ENCODE assay signal across 8 mouse cellular contexts in genomic region chr16:97962151-97962948, GRCm38 (mm10). TPM values are rescaled to one million over a fixed set of nuclear protein-coding genes. Genes with fewer than 3 reads are reported as not detected.
DNase-seq lines count a peak whose midpoint lies in the region; ATAC-seq and TF ChIP-seq lines count a peak whose summit lies in the region.

Gene C2cd2 (minus strand): TSS chr16:97962598.
Gene Zbtb21 (minus strand): TSS chr16:97962622.

- ATAC-seq in forebrain, embryonic 16.5 days: peak; percentile 99
- ATAC-seq in lung, embryonic 14.5 days (ENCODE audit: insufficient read depth): peak; percentile 99

- peak within 1 kb of the TSS; percentile 79 to 82 for H3K4me3 ChIP-seq in ES-E14 (ENCODE audit: insufficient read depth in 1 of 2, low read depth in 1 of 2, low read length in 2 of 2, poor library complexity in 1 of 2, severe bottlenecking in 1 of 2)
- H3K4me3 ChIP-seq in forebrain, embryonic 16.5 days (replicated peaks; ENCODE audit: low read length): peak within 1 kb of the TSS; percentile 93
- H3K4me3 ChIP-seq in layer of hippocampus, adult 2 months: peak within 1 kb of the TSS; percentile 99
- H3K4me3 ChIP-seq in lung, embryonic 14.5 days (ENCODE audit: low read depth, low read length): peak within 1 kb of the TSS; percentile 73
- H3K4me3 ChIP-seq in olfactory bulb, adult 2 months (ENCODE audit: insufficient read depth, low read depth, low read length): peak within 1 kb of the TSS; percentile 86
- H3K4me3 ChIP-seq in thymus, adult 2 months (ENCODE audit: control insufficient read depth, insufficient read depth, low read length): peak within 1 kb of the TSS; percentile 80

- in situ Hi-C loops in ES-E14 (cut with MboI; ENCODE audit: low sequenced_read_pairs in 2 of 2, unreplicated experiment in 2 of 2): no loop called here

- peak within 1 kb of the TSS; percentile 86 for H3K9ac ChIP-seq in ES-E14 (ENCODE audit: insufficient read depth, low read depth, low read length, poor library complexity, severe bottlenecking)
- H3K9ac ChIP-seq in forebrain, embryonic 16.5 days (replicated peaks; ENCODE audit: low read depth, low read length): peak within 1 kb of the TSS; percentile 95
- H3K9ac ChIP-seq in lung, embryonic 14.5 days: peak within 1 kb of the TSS; percentile 85

- TF ChIP-seq POLR2A in olfactory bulb, adult 2 months (IDR thresholded peaks at IDR 0.05; ENCODE audit: insufficient read depth, low read depth, low read length): peak; percentile 94
- peak; percentile 83 for TF ChIP-seq POLR2A in thymus, adult 2 months (IDR thresholded peaks at IDR 0.05; ENCODE audit: control insufficient read depth, extremely low read depth, insufficient read depth, low read length, poor library complexity)

- H3K9me3 ChIP-seq in ES-E14 (ENCODE audit: control insufficient read depth, insufficient read depth, low read depth, low read length): no peaks in the 10 kb centered on the region
- H3K9me3 ChIP-seq in forebrain, embryonic 16.5 days (ENCODE audit: control insufficient read depth, low read length): no peaks in the 10 kb centered on the region
- H3K9me3 ChIP-seq in lung, embryonic 14.5 days (ENCODE audit: low read depth, low read length): no peaks in the 10 kb centered on the region

- peaks cover 0 to 2% of the 10 kb centered on the region in 2 experiments; a peak in 1 of 4 replicates for H3K4me1 ChIP-seq in ES-E14 (ENCODE audit: control insufficient read depth in 2 of 2, insufficient read depth in 2 of 2, low read length in 2 of 2, poor library complexity in 1 of 2)
- peaks cover 16% of the 10 kb centered on the region for H3K4me1 ChIP-seq in forebrain, embryonic 16.5 days (replicated peaks; ENCODE audit: control insufficient read depth, insufficient read depth, low read length)
- H3K4me1 ChIP-seq in lung, embryonic 14.5 days (ENCODE audit: insufficient read depth): peaks cover 5% of the 10 kb centered on the region; the same call in 1 of the 2 replicates
- no peaks in the 10 kb centered on the region for H3K4me1 ChIP-seq in olfactory bulb, adult 2 months (ENCODE audit: control insufficient read depth, insufficient read depth, low read length)
- H3K4me1 ChIP-seq in thymus, adult 2 months (replicated peaks; ENCODE audit: control insufficient read depth, insufficient read depth, low read length): peaks cover 2% of the 10 kb centered on the region

- TF ChIP-seq CTCF in layer of hippocampus, adult 2 months (conservative IDR thresholded peaks at IDR 0.05): no peak; the same call in 1 of the 2 replicates
- TF ChIP-seq CTCF in lung, embryonic 14.5 days (IDR thresholded peaks at IDR 0.05; ENCODE audit: low read depth): no peak
- TF ChIP-seq CTCF in olfactory bulb, adult 2 months (IDR thresholded peaks at IDR 0.05; ENCODE audit: insufficient read depth, low read depth, low read length): no peak
- TF ChIP-seq CTCF in thymus, adult 2 months (IDR thresholded peaks at IDR 0.05; ENCODE audit: borderline replicate concordance, control insufficient read depth, extremely low read depth, insufficient read depth, low read length, poor library complexity): peak; percentile 66; the same call in 1 of the 2 replicates

- DNase-seq in ES-E14 (ENCODE audit: low read depth, low spot score): peak; percentile 90
- peak; percentile 99 for DNase-seq in cerebellum, adult 11-12 months
- peak; percentile 97 for DNase-seq in heart, postnatal 36 days
- peak; percentile 97 to 98 for DNase-seq in layer of hippocampus, adult 2 months (ENCODE audit: low spot score in 2 of 2)
- DNase-seq in lung, embryonic 14.5 days: peak; percentile 98
- peak; percentile 92 for DNase-seq in thymus, adult 2 months

- H3K36me3 ChIP-seq in ES-E14 (ENCODE audit: control insufficient read depth, insufficient read depth, low read length, poor library complexity, severe bottlenecking): no peaks in the 10 kb centered on the region
- no peaks in the 10 kb centered on the region for H3K36me3 ChIP-seq in forebrain, embryonic 16.5 days (ENCODE audit: control insufficient read depth, insufficient read depth)
- H3K36me3 ChIP-seq in lung, embryonic 14.5 days (ENCODE audit: insufficient read depth): no peaks in the 10 kb centered on the region
- no peaks in the 10 kb centered on the region for H3K36me3 ChIP-seq in thymus, adult 2 months (ENCODE audit: control insufficient read depth, insufficient read depth, low read length)

- intact Hi-C loops in heart, postnatal 36 days (cut with DNase I): loop anchor here (2.0 to 5.0 kb wide), 2 partner anchors 34 to 120 kb away; partner anchors contain the start of genes A630089N07Rik and B230307C23Rik

- peak within 1 kb of the TSS; percentile 91 for H3K4me2 ChIP-seq in forebrain, embryonic 16.5 days (ENCODE audit: low read length)
- peak within 1 kb of the TSS; percentile 77 for H3K4me2 ChIP-seq in lung, embryonic 14.5 days

- under 1% methylated on average over 78 of the region's 78 CpGs for WGBS in forebrain, embryonic 16.5 days
- under 1% methylated on average over 78 of the region's 78 CpGs for WGBS in lung, embryonic 14.5 days
- under 1% methylated on average over 78 of the region's 78 CpGs for WGBS in olfactory bulb, adult 2 months
- under 1% methylated on average over 78 of the region's 78 CpGs for WGBS in thymus, adult 2 months

- no peaks in the 10 kb centered on the region for H3K27me3 ChIP-seq in forebrain, embryonic 16.5 days (replicated peaks; ENCODE audit: control insufficient read depth, insufficient read depth, low read length)
- no peaks in the 10 kb centered on the region for H3K27me3 ChIP-seq in lung, embryonic 14.5 days (ENCODE audit: insufficient read depth, low read length)
- no peaks in the 10 kb centered on the region for H3K27me3 ChIP-seq in thymus, adult 2 months (ENCODE audit: control insufficient read depth, insufficient read depth, low read length)

- H3K27ac ChIP-seq in ES-E14 (ENCODE audit: insufficient read depth, low read depth, low read length, poor library complexity, severe bottlenecking): peak within 1 kb of the TSS; percentile 96
- peak within 1 kb of the TSS; percentile 99 for H3K27ac ChIP-seq in forebrain, embryonic 16.5 days (ENCODE audit: low read length)
- peak within 1 kb of the TSS; percentile 96 for H3K27ac ChIP-seq in layer of hippocampus, adult 2 months
- H3K27ac ChIP-seq in lung, embryonic 14.5 days (ENCODE audit: low read depth): peak within 1 kb of the TSS; percentile 97
- H3K27ac ChIP-seq in olfactory bulb, adult 2 months (ENCODE audit: insufficient read depth, low read depth, low read length): peak within 1 kb of the TSS; percentile 98
- peak within 1 kb of the TSS; percentile 43 for H3K27ac ChIP-seq in thymus, adult 2 months (ENCODE audit: control insufficient read depth, insufficient read depth, low read length)

TF ChIP-seq in ES-E14, 5 proteins besides CTCF, POLR2A, EP300 and RAD21:
- TF ChIP-seq MAFK (IDR thresholded peaks at IDR 0.05; ENCODE audit: insufficient read depth, low read depth, low read length) (no peak), CHD2 (IDR thresholded peaks at IDR 0.05; ENCODE audit: low read depth, low read length) (no peak), ZNF384 (IDR thresholded peaks at IDR 0.05; ENCODE audit: low read depth, low read length) (no peak; the same call in 1 of the 2 replicates), HCFC1 (IDR thresholded peaks at IDR 0.05; ENCODE audit: borderline replicate concordance, insufficient read depth, low read length) (peak; percentile 66; the same call in 1 of the 2 replicates), ZC3H11A (IDR thresholded peaks at IDR 0.05; ENCODE audit: borderline replicate concordance, low read depth, low read length) (no peak)

RNA-seq across cellular contexts. Expression of gene C2cd2, which starts in this region (rescaled TPM):
- 8.1 and 8.2 TPM in 2 replicates for total RNA-seq in ES-E14 (2012; rRNA removed)
- polyA plus RNA-seq in forebrain, embryonic 16.5 days (2015; fragmentation: Nextera tagmentation; extraction: Ambion mirVana): 11.2 and 12.7 TPM in 2 replicates
- total RNA-seq in heart, postnatal 36 days (2021): 10 to 100 TPM; 18.3 to 28.8 TPM
- 10 to 100 TPM; 15.8 to 20.1 TPM for total RNA-seq in layer of hippocampus, adult 2 months (2021)
- polyA plus RNA-seq in lung, embryonic 14.5 days (2014; fragmentation: Nextera tagmentation; extraction: Ambion mirVana): 22.7 and 24.1 TPM in 2 replicates
- not detected in 2 replicates for polyA plus RNA-seq in olfactory bulb, adult 2 months (2012; ENCODE audit: insufficient read depth, insufficient read length, low replicate concordance, missing spikeins)
- 11.7 and 13.6 TPM in 2 replicates for polyA plus RNA-seq in thymus, adult 2 months (2012; rRNA removed)

RNA-seq across cellular contexts. Expression of gene Zbtb21, which starts in this region (rescaled TPM):
- 29.6 and 30.9 TPM in 2 replicates for total RNA-seq in ES-E14 (2012; rRNA removed)
- 13.0 and 13.7 TPM in 2 replicates for polyA plus RNA-seq in forebrain, embryonic 16.5 days (2015; fragmentation: Nextera tagmentation; extraction: Ambion mirVana)
- total RNA-seq in heart, postnatal 36 days (2021): 1 to 10 TPM; 9.3 to 9.5 TPM
- total RNA-seq in layer of hippocampus, adult 2 months (2021): 10 to 100 TPM; 30.0 to 30.7 TPM
- polyA plus RNA-seq in lung, embryonic 14.5 days (2014; fragmentation: Nextera tagmentation; extraction: Ambion mirVana): 13.2 and 14.0 TPM in 2 replicates
- polyA plus RNA-seq in olfactory bulb, adult 2 months (2012; ENCODE audit: insufficient read depth, insufficient read length, low replicate concordance, missing spikeins): not detected in 2 replicates
- polyA plus RNA-seq in thymus, adult 2 months (2012; rRNA removed): 17.8 and 19.1 TPM in 2 replicates

Comparison
In these comparisons a context has a peak if more than half of its experiments do, and no peak if none do; other contexts are left out.
1. Peak in every context shown above with its lines: DNase-seq, ATAC-seq, H3K4me3 ChIP-seq and H3K27ac ChIP-seq.
2. RNA of gene C2cd2 (polyA plus RNA-seq): 22.7 to 24.1 TPM in lung, embryonic 14.5 days, 11.2 to 12.7 TPM in forebrain, embryonic 16.5 days and 11.7 to 13.6 TPM in thymus, adult 2 months; not detected in olfactory bulb, adult 2 months; every median in the first group is over 10 times any median in the second.
3. RNA of gene Zbtb21 (polyA plus RNA-seq): 17.8 to 19.1 TPM in thymus, adult 2 months, 13.2 to 14.0 TPM in lung, embryonic 14.5 days and 13.0 to 13.7 TPM in forebrain, embryonic 16.5 days; not detected in olfactory bulb, adult 2 months; every median in the first group is over 10 times any median in the second.
4. H3K27ac ChIP-seq: peak in every context shown above with its lines; median percentile 99 in forebrain, embryonic 16.5 days; 98 in olfactory bulb, adult 2 months; 97 in lung, embryonic 14.5 days; 96 in ES-E14; 96 in layer of hippocampus, adult 2 months; 43 in thymus, adult 2 months.